Mouse (Mus musculus): ENCODE measurements at regions not wholly inside any gene's neighbourhood (a gene's known extent, or its start where the extent isn't known, plus 50 kb on each side); places are given as distances from the start of the nearest gene placed in this dataset.

DNA sequence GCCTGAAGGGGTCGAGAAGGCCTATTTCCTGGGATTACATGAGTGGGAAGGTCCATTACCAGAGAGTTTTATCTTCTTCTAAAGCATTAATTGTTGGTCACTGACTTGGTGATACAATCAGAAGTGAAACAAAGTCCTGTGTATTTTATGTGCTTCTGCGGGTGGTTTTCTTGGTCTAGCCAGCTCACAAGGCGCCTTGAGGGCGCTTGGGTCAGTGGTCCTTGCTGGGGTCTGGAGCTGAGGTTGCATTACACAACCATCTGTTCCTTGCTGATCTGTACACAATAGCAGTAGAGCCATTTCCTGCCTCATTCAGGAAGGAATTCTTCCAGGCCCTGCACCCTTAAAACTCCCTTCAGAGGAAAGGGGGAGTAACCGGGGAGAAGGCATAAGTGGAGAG is 116.9 kb upstream of the Neo1 start:
- DNase-seq (ENCODE audit: low spot score), result no peak

DNA sequence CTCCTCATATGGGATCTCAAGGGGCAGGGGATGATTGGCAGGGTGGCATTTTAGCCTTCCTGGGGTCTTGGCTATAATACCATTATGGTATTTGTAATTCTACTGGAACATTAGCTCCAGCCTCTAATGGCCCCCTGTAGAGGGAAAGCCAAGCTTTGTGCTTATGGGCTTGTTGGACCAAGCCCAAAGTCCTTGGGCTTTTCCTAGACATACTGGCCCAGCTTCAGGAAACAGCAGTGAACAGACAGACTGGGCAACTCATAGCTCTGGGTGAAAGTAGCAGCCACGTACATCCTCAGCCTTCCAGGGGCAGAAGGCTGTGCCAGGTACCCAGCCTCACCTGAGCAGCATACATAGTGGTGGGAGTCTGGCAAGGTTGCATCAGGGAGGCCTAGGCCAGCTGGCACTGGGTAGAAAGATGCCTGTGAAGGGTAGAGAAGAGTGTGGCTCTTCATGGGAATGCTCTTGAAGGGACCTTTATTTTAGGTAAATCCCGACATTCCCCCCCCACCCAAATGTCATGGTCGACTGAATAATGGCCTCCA is 108.1 kb upstream of the Neo1 start:
- DNase-seq (ENCODE audit: low spot score), result no peak

DNA sequence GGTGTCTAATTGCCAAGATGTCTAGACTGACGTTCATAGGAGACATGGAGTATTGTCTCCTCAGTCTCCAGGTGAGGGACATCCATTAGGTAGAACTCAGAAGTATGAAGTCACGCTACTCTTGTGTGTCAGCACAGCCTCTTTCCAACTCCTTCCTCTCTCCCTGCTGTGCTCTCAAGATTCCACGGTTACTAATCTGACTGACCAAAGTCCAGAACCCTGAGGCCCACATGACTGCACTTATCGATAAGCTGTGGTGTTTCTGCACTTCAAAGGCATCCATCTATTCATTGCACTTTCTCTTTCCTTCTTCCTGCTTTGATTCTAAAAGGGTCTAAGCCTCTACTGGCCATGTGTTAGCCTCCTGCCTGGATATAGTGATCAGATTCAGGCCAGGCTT is 107.4 kb upstream of the Neo1 start:
- DNase-seq (ENCODE audit: low spot score), result no peak

DNA sequence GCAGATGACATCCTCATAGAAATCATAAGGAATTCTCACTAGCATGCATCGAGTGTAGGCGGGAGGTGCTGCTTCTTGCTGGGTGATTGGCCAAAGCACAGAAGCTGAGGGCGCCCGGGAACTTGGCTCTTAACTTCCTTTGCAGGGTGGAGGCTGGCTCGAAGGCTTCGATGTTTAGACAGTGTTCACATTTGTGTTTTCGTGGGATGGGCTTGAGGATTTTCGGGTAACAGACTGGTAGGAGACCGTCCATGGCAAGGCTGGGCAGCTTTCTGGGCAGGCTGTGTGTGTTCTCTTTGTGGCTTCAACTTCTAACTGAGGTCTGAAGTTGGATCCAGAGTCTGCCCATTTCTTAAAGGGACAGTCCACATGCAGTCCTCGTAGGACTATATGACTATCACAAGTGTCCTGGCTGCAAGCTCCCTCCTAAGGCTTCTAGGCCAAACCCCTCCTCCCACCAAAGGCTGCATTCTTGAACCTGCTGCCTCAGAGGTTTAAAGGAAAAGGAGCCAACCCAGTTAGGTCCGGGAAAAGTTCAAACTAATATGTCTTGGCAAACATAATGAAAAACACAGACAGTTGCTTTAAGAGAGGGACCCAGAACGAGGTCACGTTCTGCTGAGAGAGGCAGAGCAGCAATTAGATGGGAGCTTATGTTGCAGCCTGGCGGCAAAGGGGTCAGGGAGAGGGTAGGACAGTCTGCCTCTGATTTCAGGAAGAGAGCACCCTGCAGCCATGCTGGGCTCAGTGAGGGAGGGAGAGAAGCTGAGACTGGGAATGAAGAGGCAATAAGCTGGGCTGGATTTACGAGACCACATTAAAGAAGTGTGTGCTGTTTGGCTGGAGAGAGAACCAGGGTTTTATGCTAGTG is 98.2 kb upstream of the Neo1 start:
- peak; percentile 18 for DNase-seq (ENCODE audit: low spot score)

DNA sequence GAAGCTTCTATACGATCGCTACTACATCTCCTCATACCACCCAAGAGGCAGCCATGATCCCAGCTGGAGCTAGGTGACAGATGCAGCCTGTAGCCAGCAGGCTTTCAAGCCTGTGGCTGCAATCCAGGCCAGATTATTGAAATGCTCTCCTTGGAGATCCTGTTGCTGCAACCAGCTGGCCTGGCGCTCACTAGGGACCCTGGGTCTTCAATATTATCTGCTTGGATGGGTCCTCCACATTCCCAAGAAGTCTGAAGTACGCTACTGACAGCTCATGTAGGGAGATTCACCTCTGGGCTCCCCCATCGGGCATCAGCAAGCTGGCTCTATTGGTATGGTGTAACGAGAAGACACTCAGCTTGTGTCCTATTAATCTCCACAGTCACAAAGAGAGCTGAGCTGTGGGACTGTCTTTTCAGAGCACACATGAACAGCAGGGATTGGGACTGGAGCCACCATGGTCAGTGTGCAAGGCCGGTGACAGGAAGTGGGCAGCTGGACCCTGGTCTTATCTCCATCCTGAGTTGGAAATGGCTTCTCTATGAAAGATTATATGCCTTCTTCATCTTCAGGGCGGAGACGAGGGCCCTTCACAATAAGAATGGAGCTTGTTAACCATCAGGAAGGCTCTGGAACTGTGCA is 93.6 kb upstream of the Neo1 start:
- DNase-seq (ENCODE audit: low spot score), result no peak

DNA sequence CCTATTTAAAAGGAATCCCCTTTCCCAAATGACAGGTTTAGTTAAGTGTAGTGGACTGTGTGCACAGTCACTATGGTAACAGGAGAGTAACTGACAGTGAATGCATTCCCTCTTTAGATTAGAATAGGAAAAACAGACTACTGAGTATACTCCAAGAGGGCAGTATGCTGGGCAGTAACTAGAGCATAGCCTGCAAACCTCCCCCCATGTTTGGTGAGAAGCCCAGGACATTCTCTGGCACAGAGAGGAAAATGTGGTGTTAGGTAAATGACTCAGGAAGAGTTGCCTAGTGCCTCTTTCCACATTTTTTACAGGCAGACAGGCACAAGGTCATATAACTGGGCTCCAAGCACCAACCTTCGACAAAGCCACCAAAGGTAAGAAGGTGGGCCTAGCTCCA is 93.0 kb upstream of the Neo1 start:
- no peak for DNase-seq (ENCODE audit: low spot score)

DNA sequence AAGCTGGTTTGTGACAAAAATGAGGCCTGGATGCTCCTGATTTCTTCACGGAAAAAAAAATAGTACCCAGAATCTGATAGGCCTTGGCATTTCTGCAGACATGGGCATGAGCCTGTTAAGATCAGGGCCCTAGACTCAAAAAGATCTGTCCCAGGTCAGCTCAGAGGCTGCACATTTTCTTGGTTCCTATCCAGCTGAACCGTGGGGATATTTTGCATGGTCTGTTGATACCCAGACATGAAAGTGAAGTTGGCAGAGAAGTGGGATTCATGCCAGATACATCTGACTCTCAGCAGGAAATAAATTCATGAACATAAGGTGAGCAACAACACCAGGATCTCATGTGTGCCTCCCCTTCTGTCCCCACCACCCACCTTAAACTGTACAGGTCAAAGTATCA is 91.8 kb upstream of the Neo1 start:
- DNase-seq (ENCODE audit: low spot score), result no peak

DNA sequence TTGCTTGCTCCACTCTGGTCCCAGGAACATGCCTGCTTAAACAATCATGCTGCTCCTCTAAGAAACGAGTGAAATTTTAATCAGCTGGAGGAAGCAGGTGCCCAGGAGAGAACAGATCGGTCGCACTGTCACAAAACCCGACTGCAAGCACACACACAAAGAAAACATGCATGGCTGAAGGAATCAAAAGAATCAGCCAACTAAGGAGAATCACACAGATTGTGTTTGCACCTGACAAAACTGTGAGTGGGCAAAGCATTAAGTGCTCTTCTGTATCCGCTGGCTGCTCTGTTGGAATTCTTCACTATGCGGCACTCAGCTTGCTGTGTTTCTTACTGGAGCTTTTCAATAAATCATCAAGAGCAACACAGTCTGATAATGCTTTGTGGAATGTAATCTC is 89.6 kb upstream of the Neo1 start:
- DNase-seq (ENCODE audit: low spot score), result no peak

DNA sequence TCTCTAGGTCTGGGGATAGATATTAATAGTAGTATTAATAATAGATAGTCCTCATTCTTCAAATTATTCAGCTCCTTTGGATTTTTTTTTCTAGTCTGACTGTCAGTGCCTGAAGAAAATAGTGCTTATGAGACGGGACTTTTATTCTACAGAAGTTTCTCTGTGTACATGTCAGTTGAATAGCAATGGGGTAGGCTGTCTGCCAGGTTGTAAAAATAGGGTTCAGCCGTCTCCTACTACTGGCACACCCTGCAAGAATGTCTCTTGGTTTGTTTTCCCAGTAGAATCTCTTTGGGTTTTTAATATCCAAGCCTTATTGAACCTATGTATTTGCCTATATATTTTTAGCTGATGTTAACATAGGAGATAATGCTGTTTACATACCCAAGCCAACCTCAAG is 80.3 kb upstream of the Neo1 start:
- no peak for DNase-seq (ENCODE audit: low spot score)

DNA sequence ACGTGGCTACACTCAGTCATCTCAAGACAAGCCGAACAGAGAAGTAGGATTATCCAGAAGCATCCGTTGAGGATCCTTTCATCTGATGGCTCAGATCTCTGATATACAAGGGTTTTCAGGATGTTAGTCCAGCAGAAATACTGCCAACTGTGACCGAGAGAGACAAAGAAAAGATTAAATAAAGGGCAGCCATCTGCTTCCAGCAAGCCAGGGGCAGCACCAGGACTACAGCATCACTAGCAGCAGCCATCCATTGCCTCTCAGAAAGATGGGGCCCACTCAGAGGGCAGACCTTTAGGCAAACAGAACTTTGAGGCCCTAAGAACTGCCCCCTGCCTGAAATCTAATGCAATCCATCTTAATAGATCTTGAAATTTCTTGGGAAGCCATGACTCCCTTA is 77.6 kb upstream of the Neo1 start:
- DNase-seq (ENCODE audit: low spot score), result no peak

DNA sequence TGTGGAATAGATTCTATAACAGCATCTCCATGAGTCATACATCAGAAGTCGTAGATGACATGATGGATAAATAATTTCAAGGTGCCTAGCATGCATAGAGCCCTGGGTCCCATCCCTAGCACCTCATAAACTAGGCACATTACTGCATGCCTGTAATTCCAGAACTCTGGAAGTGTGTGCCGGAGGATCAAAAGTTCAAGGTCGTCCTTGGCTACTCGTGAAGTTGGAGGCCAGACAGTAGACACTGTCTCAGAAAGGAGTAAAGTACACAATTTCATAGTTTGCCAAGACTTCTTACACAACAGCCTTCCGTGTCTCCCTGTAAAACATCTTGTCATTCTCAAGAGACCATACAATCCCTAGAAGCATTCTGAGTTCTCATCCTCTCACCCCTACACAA is 63.5 kb upstream of the Neo1 start:
- no peak for DNase-seq (ENCODE audit: low spot score)

DNA sequence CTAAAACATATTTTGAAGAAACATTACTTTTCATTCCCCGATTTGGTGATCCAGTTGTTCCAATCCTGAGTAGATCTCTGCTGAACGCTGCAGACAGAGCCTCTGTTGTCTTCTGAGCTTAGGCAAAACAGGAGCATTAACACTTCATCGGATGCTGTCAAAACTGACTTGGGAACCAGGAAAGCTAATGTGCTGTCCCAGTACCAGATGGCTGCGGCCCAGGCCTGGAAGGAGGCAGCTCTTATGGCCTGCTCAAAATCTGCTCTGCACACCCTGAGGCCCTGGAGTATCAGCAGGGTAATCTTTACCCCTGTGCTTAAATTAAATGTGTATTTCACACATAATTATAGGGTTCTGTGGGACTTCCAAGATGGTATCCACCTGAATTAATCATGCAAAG is 61.3 kb upstream of the Neo1 start:
- DNase-seq (ENCODE audit: low spot score), result no peak

DNA sequence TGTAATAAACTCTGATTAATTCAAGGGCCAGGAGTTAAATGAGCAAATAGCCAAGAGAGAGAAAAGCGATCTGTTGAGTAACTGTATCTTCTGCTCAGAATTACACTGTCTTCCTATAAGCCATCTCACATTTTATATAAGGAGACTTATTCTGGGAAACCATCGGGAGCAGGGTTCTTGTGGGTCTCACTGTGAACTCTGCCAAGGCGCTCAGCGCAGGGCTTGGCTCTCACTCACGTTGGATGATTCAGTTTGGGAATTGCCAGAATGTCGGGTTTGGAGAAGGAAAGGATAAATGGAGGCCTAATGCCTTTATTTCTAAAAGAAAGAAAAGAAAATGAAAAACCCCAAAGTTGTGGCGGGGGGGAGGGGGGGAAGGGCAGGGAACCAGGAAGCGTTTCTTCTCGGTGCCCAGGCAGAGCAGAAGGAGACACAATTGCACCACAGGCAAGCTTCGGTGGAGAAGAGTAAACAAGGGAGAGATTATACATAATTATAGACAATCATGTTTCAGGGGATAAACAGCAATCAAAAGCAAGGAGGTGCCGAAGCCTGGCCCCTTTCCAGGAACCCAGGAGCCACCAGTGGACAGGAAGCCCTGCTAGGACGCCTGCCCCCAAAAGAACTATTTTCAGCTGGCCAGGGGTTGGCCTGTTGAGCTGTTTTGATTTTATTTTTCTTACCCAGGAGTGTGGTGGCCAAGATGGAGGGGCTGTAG is 60.5 kb upstream of the Neo1 start:
- DNase-seq (ENCODE audit: low spot score), result no peak

DNA sequence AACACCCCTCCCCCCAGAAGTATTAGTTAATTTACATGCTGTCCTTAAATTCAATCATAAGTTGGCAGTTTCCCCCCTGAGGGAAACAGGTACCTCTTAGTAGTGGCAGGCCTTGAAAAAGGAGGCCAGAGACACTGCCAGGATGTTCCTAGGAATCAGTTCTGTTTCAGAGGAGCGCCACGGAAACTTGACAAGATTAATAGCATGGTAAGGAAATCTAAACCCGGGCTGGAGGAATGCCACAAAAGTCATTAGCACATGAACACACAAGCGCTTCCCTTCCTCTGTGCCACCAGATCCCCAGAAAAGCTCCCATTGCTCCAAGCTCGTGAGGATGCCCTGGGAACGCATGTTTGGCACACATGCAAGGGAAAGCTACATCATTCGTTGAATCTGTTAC is 59.4 kb upstream of the Neo1 start:
- no peak for DNase-seq (ENCODE audit: low spot score)

DNA sequence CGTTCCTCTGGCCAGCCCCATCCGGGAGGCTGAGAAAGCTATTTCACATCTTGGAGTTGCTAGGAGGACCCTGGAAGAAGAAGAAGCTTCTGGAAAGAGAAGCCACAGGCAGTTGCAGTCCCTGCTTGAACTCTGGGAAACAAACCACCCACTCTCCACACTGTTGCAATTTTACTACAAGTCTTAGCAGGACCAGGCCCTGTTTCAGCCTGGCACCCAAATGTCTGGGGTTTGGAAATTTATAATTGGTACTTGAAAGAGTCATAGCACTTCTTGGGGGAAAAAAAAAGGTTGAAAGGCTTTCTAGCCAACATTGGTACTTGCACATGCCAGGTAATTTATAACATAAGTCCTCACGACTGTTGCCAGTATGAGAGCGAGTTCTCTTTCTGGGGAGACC is 57.9 kb upstream of the Neo1 start:
- no peak for DNase-seq (ENCODE audit: low spot score)

DNA sequence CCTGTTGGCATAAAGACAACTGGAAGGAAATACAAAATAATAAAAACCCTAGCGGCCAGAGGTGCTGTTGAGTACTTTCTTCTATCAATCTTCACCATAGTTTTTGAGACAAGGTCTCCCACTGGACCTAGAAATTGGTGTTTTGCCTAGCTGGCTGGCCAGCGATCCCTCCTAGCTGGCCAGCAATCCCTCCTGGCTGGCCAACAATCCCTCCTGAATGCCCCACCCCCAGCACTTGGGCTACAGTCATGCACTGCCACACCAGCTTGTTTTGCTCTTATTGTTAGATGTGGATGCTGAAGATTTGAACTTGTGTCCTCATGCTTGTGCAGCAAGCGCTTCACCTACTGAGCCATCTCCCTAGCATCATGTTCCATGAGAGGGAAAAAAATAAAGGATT is 54.9 kb upstream of the Neo1 start:
- DNase-seq (ENCODE audit: low spot score), result no peak

DNA sequence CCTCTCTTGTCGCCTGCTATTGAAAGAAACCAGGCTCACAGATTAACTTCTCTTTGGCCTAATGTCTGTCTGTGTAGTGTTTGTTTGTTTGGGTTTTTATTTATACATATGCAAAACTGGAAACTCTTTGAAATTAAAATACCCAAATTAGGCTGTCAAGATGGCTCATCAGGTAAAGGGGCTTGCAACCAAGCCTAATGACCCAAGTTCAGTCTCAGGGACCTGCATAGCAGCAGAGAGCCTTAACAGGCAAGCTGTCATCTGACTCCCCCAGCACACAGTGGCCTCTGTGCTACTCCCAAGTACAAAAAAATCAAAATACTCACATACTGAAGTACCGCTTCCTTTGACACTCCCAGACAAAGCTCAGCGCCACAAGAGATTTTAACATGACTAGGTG is 51.5 kb upstream of the Neo1 start:
- no peak for DNase-seq (ENCODE audit: low spot score)

DNA sequence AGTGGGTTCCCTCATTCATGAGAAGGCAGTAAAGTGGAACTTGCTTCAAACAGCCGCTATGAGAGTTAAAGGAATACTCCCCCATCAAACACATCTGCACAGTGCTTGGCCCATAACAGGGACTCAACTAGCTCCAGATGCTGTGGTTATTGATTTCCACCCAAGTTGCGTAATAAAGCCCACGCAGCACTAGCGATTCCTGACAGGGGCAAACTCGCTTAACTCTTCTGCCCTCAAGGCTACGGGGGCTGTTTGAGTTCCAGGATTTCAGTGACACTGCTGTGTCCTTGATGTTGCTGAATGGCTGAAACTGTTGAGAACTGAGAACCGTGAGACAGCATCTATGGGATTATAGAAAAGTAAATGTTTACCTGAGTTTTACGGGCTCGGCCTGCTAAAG is 50.9 kb upstream of the Neo1 start:
- DNase-seq (ENCODE audit: low spot score), result no peak

DNA sequence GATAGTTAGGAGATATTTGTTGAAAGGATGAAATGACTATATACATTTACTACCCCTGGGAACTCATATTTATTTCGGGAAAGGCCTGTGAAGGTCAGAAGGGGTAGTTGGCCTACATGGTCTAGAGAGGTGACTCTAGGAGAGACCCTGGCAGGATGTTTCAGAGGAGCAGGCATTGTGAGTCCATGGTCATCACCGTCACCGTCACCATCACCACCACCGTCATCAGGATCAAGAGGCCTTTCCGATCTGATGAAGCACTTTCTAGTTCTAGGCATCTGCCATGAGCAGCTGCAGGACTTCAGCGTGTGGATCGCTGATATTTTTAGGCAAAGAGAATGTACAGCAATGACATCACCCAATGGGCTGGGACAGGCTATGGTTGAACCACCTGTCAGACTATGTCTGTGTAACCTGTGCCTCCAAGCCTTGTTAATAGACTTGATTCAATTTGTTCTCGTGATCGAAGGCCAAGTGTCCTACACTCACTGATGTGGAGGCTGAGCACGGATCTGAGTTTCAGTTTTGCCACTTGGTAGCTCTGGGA is 50.4 kb upstream of the Neo1 start:
- DNase-seq (ENCODE audit: low spot score), result no peak
